Mouse (Mus musculus): ENCODE results near the gene Metrnl. TPM values are rescaled to one million over a fixed set of nuclear protein-coding genes. Genes with fewer than 3 reads are reported as not detected.
A peak's percentile ranks its signal among the peaks of the same experiment; 100 is the strongest.

Gene Metrnl
- polyA plus RNA-seq, 1 experiment from 2014 or later: 7.0 TPM

- WGBS (ENCODE audit: insufficient replicate concordance): 77% methylated on average over 5 of the region's 5 CpGs
- no peak for ATAC-seq (replicated peaks; ENCODE audit: insufficient number of reproducible peaks, low FRiP score, low TSS enrichment)
- H3K27ac ChIP-seq (ENCODE audit: low read depth, low read length): no peak overlapping the region
Observed at GRCm38 (mm10) chr11:121695304-121696064, 5.9 kb upstream of the Metrnl start.

GRCm38 (mm10) chr11:121697271-121697670 lies 4.1 kb upstream of the Metrnl start:
- ATAC-seq (replicated peaks; ENCODE audit: insufficient number of reproducible peaks, low FRiP score, low TSS enrichment): no peak
- WGBS (ENCODE audit: insufficient replicate concordance): 78% methylated on average over 4 of the region's 4 CpGs
- H3K27ac ChIP-seq (ENCODE audit: low read depth, low read length): no peak overlapping the region

More at GRCm38 (mm10) chr11:121695304-121696064, 5.9 kb upstream of the Metrnl start:
- H3K4me1 ChIP-seq (ENCODE audit: control insufficient read depth, insufficient read depth, low read length): no peaks in the 10 kb centered on the region
- H3K4me2 ChIP-seq: no peak overlapping the region
- H3K9ac ChIP-seq (ENCODE audit: low read depth, low read length): no peak overlapping the region
- no peaks in the 10 kb centered on the region for H3K36me3 ChIP-seq (ENCODE audit: control insufficient read depth, insufficient read depth, low read length)
- no peaks in the 10 kb centered on the region for H3K27me3 ChIP-seq (ENCODE audit: control insufficient read depth, insufficient read depth, low read length)
- H3K4me3 ChIP-seq (ENCODE audit: low read depth, low read length): no peak overlapping the region
- H3K9me3 ChIP-seq (replicated peaks; ENCODE audit: control insufficient read depth, low read length): no peaks in the 10 kb centered on the region

GRCm38 (mm10) chr11:121698381-121698955 lies 2.9 kb upstream of the Metrnl start:
- 73% methylated on average over 5 of the region's 5 CpGs for WGBS (ENCODE audit: insufficient replicate concordance)
- Histone ChIP-seq H3K27ac (ENCODE audit: low read depth, low read length) (no peak overlapping the region), H3K4me2 (no peak overlapping the region), H3K9ac (ENCODE audit: low read depth, low read length) (no peak overlapping the region), H3K36me3 (ENCODE audit: control insufficient read depth, insufficient read depth, low read length) (no peaks in the 10 kb centered on the region), H3K27me3 (ENCODE audit: control insufficient read depth, insufficient read depth, low read length) (peaks cover 2% of the 10 kb centered on the region; the same call in 1 of the 2 replicates), H3K4me1 (ENCODE audit: control insufficient read depth, insufficient read depth, low read length) (peaks cover 6% of the 10 kb centered on the region; the same call in 1 of the 2 replicates), H3K4me3 (ENCODE audit: low read depth, low read length) (no peak overlapping the region), H3K9me3 (replicated peaks; ENCODE audit: control insufficient read depth, low read length) (no peaks in the 10 kb centered on the region)
- ATAC-seq (replicated peaks; ENCODE audit: insufficient number of reproducible peaks, low FRiP score, low TSS enrichment): no peak

More at GRCm38 (mm10) chr11:121697271-121697670, 4.1 kb upstream of the Metrnl start:
- H3K4me3 ChIP-seq (ENCODE audit: low read depth, low read length): no peak overlapping the region
- no peaks in the 10 kb centered on the region for H3K9me3 ChIP-seq (replicated peaks; ENCODE audit: control insufficient read depth, low read length)
- H3K4me1 ChIP-seq (ENCODE audit: control insufficient read depth, insufficient read depth, low read length): peaks cover 2% of the 10 kb centered on the region; the same call in 1 of the 2 replicates
- H3K9ac ChIP-seq (ENCODE audit: low read depth, low read length): no peak overlapping the region
- H3K27me3 ChIP-seq (ENCODE audit: control insufficient read depth, insufficient read depth, low read length): no peaks in the 10 kb centered on the region; the same call in 1 of the 2 replicates
- H3K4me2 ChIP-seq: no peak overlapping the region
- H3K36me3 ChIP-seq (ENCODE audit: control insufficient read depth, insufficient read depth, low read length): no peaks in the 10 kb centered on the region

- peaks cover 18% of the 10 kb centered on the region for H3K27me3 ChIP-seq (ENCODE audit: control insufficient read depth, insufficient read depth, low read length)
- H3K36me3 ChIP-seq (ENCODE audit: control insufficient read depth, insufficient read depth, low read length): no peaks in the 10 kb centered on the region
- peak overlapping the region; percentile 74 for H3K9ac ChIP-seq (ENCODE audit: low read depth, low read length)
- peaks cover 6% of the 10 kb centered on the region; the same call in 1 of the 2 replicates for H3K4me1 ChIP-seq (ENCODE audit: control insufficient read depth, insufficient read depth, low read length)
- H3K27ac ChIP-seq (ENCODE audit: low read depth, low read length): 0 out of 2 replicates have a peak overlapping the region, but pooled peaks have one; percentile 16
- under 1% methylated on average over 52 of the region's 69 CpGs for WGBS (ENCODE audit: insufficient replicate concordance)
- H3K4me3 ChIP-seq (ENCODE audit: low read depth, low read length): peak overlapping the region; percentile 72
- peak overlapping the region; percentile 98 for H3K4me2 ChIP-seq
- H3K9me3 ChIP-seq (replicated peaks; ENCODE audit: control insufficient read depth, low read length): no peaks in the 10 kb centered on the region
- ATAC-seq (replicated peaks; ENCODE audit: insufficient number of reproducible peaks, low FRiP score, low TSS enrichment): peak; percentile 86
Observed at GRCm38 (mm10) chr11:121702111-121702894, 959 bp downstream of the Metrnl start.

DNA sequence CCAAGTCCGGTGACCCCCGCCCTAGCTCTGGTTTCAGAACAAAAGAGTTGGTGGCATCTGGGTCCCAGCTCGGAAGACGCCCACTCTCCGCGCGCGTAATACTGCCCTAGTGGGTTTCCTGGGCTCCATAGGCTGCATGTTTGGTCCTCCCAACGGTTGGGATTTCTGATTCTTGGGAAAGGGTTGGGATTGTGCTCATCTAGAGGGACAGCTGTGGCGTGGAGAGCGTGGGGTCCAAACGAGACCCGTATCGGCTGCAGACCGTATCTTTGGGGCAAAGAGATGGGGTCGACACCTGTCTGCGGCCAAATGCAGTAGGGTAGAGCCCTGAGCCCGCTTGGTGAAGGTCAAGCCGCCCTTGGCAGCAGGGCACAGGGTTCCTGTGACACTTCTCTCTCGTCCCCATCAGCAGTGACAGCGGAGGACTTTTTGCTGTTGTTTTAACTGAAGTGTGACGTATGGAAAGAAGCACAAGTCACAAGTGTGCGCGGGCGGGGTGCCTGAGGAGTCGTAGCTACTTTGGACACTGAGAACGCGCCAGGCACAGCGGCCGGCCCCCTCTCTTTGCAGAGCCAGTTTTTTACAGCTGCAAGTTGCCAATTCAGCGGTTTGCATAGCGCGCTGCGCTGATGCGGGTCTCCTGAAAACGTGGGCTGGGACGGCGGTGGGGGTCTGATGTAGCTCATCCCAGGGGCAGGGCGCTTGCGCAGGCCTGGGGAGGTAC lies 1.7 kb downstream of the Metrnl start:
- H3K36me3 ChIP-seq (ENCODE audit: control insufficient read depth, insufficient read depth, low read length): no peaks in the 10 kb centered on the region
- peak overlapping the region; percentile 98 for H3K4me2 ChIP-seq
- peaks cover 6% of the 10 kb centered on the region; the same call in 1 of the 2 replicates for H3K4me1 ChIP-seq (ENCODE audit: control insufficient read depth, insufficient read depth, low read length)
- no peak for ATAC-seq (replicated peaks; ENCODE audit: insufficient number of reproducible peaks, low FRiP score, low TSS enrichment)
- H3K4me3 ChIP-seq (ENCODE audit: low read depth, low read length): peak overlapping the region; percentile 72
- WGBS (ENCODE audit: insufficient replicate concordance): under 1% methylated on average over 40 of the region's 40 CpGs
- peaks cover 21% of the 10 kb centered on the region for H3K27me3 ChIP-seq (ENCODE audit: control insufficient read depth, insufficient read depth, low read length)
- H3K9me3 ChIP-seq (replicated peaks; ENCODE audit: control insufficient read depth, low read length): no peaks in the 10 kb centered on the region
- H3K27ac ChIP-seq (ENCODE audit: low read depth, low read length): no peak overlapping the region
- H3K9ac ChIP-seq (ENCODE audit: low read depth, low read length): peak overlapping the region; percentile 74

GRCm38 (mm10) chr11:121703619-121704215 lies 2.4 kb downstream of the Metrnl start:
- Histone ChIP-seq H3K4me2 (peak overlapping the region; percentile 98), H3K4me1 (ENCODE audit: control insufficient read depth, insufficient read depth, low read length) (peaks cover 6% of the 10 kb centered on the region; the same call in 1 of the 2 replicates), H3K36me3 (ENCODE audit: control insufficient read depth, insufficient read depth, low read length) (no peaks in the 10 kb centered on the region), H3K4me3 (ENCODE audit: low read depth, low read length) (peak overlapping the region; percentile 72), H3K27me3 (ENCODE audit: control insufficient read depth, insufficient read depth, low read length) (peaks cover 21% of the 10 kb centered on the region), H3K9ac (ENCODE audit: low read depth, low read length) (peak overlapping the region; percentile 74), H3K9me3 (replicated peaks; ENCODE audit: control insufficient read depth, low read length) (no peaks in the 10 kb centered on the region), H3K27ac (ENCODE audit: low read depth, low read length) (no peak overlapping the region)
- 17% methylated on average over 16 of the region's 16 CpGs for WGBS (ENCODE audit: insufficient replicate concordance)
- ATAC-seq (replicated peaks; ENCODE audit: insufficient number of reproducible peaks, low FRiP score, low TSS enrichment): no peak

DNA sequence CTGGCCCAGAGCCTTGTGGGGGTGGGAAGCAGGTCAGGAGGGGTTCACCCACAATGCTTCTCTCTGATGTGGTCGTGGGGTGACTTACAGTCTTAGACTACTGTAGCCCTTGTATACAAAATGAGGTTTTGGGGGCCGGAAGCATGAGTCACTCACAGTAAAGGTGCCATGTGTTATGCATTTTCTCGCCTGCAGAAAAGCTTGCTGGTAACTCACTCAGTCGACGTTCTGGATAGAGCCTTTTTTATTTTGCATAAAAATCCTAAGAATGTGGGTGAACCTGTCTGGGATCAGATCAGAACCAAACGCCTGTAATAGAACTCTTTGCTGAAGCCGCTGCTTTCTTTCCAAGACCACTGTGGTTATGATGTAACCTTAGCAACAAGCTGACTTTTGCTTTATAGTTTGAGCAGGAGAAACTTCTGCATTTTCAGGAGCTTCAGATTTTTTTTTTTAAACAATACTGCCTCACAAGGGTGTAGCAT lies 5.2 kb downstream of the Metrnl start:
- Histone ChIP-seq H3K4me1 (ENCODE audit: control insufficient read depth, insufficient read depth, low read length) (peaks cover 6% of the 10 kb centered on the region; the same call in 1 of the 2 replicates), H3K9me3 (replicated peaks; ENCODE audit: control insufficient read depth, low read length) (no peaks in the 10 kb centered on the region), H3K27me3 (ENCODE audit: control insufficient read depth, insufficient read depth, low read length) (peaks cover 21% of the 10 kb centered on the region), H3K4me2 (no peak overlapping the region), H3K4me3 (ENCODE audit: low read depth, low read length) (no peak overlapping the region), H3K9ac (ENCODE audit: low read depth, low read length) (no peak overlapping the region), H3K36me3 (ENCODE audit: control insufficient read depth, insufficient read depth, low read length) (no peaks in the 10 kb centered on the region), H3K27ac (ENCODE audit: low read depth, low read length) (no peak overlapping the region)
- WGBS (ENCODE audit: insufficient replicate concordance): 39% methylated on average over 7 of the region's 7 CpGs
- no peak for ATAC-seq (replicated peaks; ENCODE audit: insufficient number of reproducible peaks, low FRiP score, low TSS enrichment)

Data from heart, embryonic 11.5 days (tissue).